Mouse (Mus musculus) heart, postnatal 36 days (tissue): ENCODE data around the gene Cfap61. TPM values are rescaled to one million over a fixed set of nuclear protein-coding genes. Genes with fewer than 3 reads are reported as not detected.
"Not testable (repeated sequence)": the region's sequence is repeated elsewhere in the genome, so short reads cannot be mapped to it uniquely, and the experiment has no call there.

Source experiments
- DNase-seq, 2 experiments: peaks; one replicate each; pipeline ENCODE4 v3.0.0; 2021 to 2022
- intact Hi-C: fragments of 180-260 bp; cut with DNase I; formaldehyde crosslinking; loops from one replicate; pipeline ENCODE4 v1.15.1; 2025
- total RNA-seq, 2 experiments: library from RNA; stranded (reverse); gene quantifications; 2 replicates each; pipeline ENCODE4 v1.2.3; 2021

Cfap61 gene
- 1 to 10 TPM; 1.1 to 2.7 TPM for total RNA-seq

DNA sequence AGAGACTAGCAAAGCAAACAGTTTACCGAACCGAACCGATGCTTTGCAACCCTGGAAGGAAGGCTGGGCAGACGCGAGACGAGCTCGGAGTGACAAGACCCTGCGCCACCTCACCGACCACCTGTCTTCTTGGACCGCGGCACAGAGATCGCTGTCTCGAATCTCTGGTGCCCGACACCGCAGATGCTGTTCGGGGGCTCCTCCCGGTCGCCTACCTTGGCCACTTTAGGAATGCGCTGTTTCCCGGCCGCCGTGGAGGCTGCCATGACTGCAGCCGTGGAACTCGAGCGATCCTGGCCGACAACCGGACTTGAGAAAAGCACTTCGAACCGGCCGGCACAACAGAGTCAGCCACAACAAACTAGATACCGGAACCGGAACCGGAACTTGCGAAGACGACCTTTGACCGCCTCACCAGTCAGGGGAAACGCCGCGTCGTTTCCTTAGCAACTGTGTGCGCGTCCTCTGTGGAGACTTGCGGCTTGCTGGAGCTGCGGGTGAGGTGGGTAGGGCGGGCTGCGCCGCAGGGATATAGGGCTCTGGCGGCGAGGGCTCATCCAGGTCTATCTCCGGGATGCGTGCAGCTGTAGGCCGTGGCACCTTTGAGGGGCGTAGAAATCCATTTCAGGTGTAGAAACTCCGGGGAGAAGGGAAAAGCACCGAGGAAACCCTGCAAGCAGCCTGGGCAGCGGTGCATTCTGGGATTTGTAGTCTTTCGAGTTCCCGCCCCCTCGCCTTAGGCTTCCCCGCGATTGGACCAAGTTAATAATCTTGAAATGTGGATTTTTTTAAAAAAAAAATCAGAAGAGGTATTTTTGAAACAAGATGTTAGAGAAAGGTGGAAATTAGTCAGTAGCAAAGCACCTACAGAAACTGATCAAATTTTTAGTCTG is at the start of gene Cfap61, which contains the start of gene Crnkl1:
TSS of gene Cfap61 (plus strand) at position 446 of the 893 bp plus-strand sequence.
TSS of gene Crnkl1 (minus strand) at position 676 of the 893 bp plus-strand sequence.
- intact Hi-C loops = loop anchor here (10.0 kb wide), 1 partner anchor 580 kb away; the partner anchor contains the start of gene Ralgapa2
- DNase-seq = peak; percentile 93 to 95

DNA sequence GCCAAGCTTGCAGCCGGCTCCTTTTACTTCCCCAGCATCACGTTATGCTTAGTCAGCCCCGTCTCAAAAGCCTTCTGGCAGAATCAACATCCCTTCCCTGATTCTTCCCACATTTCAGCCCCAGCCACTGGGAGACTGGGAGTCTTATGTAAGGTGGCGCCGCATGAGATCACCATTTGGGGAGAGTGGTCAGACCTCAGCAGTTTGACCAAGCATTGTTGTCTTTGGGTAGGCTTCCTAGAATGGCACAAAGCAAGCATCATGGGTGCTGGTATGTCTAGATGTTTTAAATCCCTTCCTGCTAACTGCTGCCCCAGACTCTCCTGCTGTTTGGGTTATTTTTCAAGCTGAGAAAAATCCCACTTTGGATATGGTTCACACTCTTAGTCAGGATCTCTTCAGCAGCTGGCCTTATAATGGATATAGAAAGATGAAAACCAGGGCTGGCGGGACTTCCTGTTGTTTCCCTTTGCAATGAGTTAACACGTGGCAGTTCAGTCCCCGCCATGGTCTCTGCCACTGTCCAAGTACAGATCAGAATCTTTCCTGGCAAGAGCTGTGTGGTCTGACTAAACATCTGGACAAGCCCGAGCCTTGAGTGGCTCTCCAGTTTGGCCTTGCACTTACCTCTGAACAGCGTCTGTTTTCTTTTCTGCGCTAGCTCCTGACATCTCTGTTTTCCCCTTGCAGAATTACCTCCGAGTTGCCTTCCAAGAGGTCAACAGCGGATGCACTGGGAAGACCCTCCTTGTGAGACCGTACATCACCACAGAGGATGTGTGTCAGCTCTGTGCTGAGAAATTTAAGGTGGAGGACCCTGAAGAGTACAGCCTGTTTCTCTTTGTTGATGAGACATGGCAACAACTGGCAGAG is 49.4 kb upstream of the Cfap61 start:
- peak; percentile 55 to 64 for DNase-seq
- intact Hi-C loops = loop anchor here (5.0 kb wide), 1 partner anchor 33 kb away; no protein-coding TSS in a partner anchor

DNA sequence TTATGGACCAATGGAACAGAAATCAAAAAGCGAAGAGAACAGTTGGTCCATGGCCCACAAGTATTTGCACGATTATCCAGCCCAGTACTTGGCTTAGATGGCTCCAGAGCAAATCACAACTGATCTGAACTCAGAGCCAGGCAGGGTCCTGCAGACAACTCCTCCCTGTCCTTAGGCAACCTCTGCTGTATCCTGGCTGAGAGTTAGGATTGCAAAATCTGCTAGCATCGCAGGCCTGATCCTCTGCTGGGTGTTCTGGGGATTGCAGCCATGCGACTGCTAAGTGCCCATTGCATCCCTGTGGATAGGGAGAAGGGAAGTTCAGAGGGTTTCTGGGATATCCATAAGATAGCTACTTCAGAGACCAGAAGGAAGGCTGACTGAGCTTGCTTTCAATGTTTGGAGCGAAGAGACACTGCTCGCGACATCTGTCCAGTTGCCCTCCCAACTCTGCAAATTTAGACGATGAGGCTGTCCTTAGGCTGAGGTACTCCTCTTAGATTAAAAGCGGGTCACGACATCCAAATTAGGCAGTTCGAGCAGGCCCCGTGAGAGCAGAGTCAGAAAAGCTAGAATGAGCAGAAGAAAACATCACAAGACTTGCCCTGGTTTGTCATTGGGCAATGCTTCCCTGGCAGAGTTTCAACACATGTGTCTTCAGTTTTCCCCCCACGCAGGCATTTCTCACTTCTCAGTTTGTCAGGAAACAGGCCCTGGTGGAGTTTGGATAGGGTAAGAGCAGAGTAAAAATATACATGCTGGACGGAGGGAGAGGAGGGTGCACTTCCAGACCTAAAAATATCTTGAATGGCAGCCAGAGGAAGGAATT is 46.4 kb upstream of the Cfap61 start:
- intact Hi-C loops = loop anchor here (2.0 to 5.0 kb wide), 2 partner anchors 15 to 36 kb away; partner anchors contain the start of gene Naa20
- peak; percentile 67 to 77 for DNase-seq

DNA sequence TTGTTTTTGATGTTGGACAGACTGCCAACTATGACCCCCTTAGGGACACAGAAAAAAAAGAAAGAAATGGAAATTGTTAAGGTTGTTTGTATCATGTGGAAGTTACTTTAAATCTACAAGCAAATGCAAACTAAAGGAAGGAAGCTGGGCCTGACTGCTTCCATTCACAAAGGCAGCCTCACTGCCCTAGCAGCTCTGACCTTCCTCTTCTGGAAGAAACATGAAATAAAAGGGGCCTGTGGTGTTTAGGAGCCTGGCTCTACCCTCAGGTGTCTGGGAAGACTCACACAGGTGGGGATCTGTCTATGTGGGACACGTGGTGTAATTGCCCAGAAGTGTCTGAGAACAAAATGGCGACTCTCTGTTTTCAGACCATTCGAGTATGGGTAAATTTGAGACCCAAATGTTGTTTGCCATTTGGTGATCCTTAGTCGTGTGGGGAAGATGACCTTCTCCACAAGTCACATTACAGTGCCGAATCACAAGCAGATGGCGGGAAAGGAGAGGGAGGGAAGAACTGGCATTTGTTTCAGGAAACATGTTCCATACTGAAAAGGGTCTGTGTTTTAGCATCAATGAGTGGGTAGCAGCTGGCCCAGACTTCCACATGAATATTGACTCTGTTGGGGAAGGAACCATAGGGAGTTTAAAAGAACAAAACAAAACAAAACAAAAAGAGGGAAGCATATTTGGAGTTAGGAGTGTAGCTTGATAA is 45.7 kb upstream of the Cfap61 start:
- peak; percentile 27 to 44 for DNase-seq
- intact Hi-C loops = loop anchor here (2.0 to 5.0 kb wide), 2 partner anchors 14 to 37 kb away; partner anchors contain the start of gene Naa20

DNA sequence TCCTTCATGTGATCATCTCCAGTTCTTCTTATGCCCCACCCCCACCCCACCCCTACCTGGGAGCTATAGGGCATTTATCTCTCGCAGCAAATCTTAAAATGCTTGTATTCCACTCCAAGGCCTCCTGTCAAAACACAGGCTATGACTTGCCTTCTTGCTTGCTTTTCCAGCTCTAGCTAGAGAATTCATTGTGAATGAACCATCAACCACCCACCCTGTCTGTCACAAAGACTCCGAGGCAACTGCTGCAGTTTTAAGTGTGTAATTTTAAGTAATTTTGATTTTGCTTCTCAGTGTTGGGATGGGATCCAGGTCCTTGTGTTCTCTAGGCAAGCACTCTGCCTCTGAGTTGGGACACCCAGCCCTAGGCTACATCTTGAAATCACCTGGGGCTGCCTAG is 44.0 kb upstream of the Cfap61 start:
- intact Hi-C loops = no loop called here
- DNase-seq = no peak

DNA sequence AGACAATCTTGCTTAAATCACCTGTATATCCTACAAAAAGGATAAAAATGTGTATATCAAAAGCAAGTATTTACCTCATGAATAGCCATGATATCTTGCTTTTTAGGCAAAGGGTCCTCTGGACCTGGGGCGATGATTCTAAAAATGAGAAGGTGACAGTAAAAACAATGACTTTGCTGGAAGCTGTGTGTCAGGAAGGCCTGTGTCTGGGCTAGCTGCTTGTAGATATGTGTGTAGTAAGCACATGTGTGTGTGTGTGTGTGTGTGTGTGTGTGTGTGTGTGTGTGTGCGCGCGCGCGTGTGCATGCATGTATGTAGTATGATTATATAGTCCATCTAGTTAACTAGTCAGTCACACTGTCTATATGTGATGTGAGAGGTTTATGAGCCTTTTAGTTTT is 40.8 kb upstream of the Cfap61 start:
- no peak for DNase-seq
- intact Hi-C loops = no loop called here

DNA sequence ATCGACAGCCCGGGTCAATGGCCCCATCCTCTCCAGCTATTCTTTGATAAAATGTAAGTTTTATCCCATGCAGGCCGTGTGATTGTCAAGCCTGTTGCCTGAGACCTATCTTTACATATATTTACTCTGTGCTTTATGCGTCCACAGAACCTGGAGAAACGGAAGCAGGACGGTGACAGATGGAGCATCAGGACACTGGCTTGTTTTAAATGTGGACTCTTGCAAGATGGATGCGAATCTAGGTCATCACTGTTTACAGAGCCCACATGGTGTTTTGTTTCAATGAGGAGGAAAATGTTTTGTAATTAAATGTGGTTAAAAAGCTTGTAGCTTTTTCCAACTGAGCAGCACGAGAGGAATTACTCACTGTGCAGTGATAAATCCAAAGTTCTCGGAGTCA is 36.5 kb upstream of the Cfap61 start:
- DNase-seq = no peak
- intact Hi-C loops = no loop called here

DNA sequence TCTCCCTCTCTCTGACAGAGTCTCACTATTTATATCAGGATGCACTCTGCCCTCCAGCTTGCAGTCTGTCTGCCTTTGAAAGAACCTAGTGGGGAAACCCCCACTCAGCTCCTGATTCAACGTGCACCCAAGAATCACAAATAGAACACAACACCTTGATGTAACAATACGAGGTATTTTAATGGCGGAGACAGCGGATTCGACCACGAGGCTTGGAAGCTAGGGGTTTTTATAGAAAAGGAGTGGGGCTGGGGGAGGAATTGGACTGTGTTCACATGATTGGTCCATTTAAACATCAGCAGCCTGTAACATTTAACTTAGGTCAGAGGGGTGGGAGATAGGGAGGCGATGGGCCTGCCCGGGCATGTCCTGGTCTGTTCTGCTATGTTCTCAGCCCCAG is 34.3 kb upstream of the Cfap61 start:
- intact Hi-C loops = loop anchor here (5.0 kb wide), 1 partner anchor 203 kb away; no protein-coding TSS in a partner anchor
- not testable (repeated sequence) for DNase-seq

DNA sequence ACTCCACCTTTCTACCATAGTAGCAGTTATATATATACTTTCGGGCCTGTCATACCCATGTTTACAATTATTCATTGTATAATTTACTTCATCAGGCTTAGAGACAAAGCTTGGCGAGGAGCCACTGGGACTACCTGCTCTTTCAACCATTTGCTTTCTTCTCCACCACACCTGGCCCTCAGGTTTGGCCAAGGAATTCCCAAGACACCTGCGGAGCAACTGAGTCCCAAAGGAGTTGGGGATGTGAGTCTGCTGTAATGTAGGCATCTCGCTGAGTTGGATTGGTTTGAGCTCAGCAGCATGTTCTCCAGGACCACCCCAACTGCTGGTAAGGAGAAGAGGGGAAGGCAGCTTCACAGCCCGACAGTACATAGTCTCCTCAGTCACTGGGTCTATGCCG is 32.7 kb upstream of the Cfap61 start, which contains the start of gene Naa20:
TSS of gene Naa20 (plus strand) at position 239 of the 400 bp plus-strand sequence.
- intact Hi-C loops = loop anchor here (2.0 to 5.0 kb wide), 3 partner anchors 13 to 205 kb away; no protein-coding TSS in a partner anchor
- DNase-seq = no peak

DNA sequence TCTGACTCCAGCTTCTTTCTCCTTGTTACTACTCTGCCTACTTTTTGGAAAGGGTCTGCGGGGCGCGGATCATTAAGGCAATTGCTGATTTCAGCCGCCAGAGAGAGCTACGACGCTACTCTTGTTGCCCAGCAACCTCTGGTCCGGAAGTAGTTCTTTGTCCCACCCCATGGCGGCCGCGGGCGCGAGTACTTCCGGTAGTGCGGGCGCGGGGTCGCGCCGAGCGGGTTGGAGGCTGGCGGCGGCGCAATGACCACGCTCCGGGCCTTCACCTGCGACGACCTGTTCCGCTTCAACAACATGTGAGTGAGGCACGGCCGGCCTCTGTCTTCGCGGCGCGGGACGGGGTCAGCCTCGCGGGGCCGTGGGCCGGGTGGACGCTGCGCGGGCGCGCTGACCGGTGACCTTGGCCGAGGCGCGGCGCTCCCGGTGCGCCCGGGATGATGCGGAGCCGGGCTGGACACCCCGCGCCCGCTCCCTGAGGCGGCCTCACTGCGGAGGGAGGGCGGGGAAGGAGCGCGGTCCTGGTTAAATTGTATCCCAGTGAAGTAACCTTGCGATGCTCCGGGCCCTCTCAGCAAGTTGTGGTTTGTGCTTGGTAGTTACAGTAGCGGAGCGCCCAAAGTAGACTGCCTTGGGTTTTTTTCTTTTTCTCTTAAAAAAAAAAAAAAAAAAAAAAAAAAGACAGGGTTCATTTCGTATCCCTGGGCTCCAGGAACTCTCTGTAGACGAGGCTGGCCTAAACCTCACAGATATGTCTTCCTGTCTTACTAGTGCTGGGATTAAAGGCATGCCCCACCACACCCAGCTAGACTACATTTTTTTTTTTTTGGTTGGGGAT is 31.3 kb upstream of the Cfap61 start:
- peak; percentile 88 to 91 for DNase-seq
- intact Hi-C loops = loop anchor here (2.0 to 5.0 kb wide), 3 partner anchors 14 to 206 kb away; no protein-coding TSS in a partner anchor

DNA sequence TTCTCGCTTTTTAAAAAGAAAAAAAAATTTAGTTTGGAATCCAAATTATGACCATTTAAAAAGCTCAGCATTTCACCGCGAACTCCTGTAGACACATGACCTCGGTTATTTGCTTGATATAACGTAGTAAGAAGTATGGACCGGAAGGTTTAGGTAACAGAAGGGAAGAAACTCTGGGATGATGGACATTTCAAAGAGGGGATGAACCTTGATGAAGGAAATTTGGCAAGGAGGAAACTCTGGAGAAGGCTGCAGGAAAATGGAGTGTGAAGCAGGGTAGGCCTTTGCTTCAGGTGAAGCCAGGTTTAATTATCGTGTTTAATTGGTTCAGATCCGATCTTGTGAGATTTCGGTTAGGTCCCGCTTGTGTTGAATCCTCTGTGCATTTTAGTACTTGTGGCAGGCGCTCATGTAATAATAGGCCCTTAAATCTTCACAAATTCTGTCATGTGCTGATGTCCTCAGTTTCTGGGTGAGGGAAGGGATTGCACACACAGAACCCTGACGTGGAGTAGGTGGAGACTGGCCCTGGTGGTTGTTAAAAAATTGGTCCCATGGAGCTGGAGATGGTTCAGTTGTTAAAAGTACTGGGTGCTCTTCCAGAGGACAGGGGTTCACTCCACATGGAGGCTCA is 30.5 kb upstream of the Cfap61 start:
- DNase-seq = no peak
- intact Hi-C loops = loop anchor here (2.0 to 5.0 kb wide), 4 partner anchors 15 to 207 kb away; no protein-coding TSS in a partner anchor

DNA sequence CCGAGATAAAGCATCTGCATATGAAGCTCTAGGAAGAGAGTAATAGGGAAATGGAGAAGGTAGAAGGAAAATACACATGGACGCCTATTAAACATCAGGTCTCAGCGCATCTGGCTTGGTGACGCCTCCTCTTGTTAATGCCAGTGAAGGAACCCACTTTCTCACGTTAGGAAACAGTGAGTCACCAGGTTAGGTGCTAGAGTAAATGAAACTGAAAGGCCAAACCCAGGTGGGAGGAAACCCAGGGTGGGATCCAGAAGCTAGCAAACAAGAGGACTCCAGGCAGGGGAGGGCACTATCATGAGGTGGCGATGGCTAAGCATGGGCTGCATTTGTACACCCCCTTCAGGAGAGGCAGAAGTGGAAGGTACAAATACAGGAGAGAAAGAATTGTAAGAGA is 29.4 kb upstream of the Cfap61 start:
- no peak for DNase-seq
- intact Hi-C loops = loop anchor here (2.0 kb wide), 1 partner anchor 26 kb away; no protein-coding TSS in a partner anchor

DNA sequence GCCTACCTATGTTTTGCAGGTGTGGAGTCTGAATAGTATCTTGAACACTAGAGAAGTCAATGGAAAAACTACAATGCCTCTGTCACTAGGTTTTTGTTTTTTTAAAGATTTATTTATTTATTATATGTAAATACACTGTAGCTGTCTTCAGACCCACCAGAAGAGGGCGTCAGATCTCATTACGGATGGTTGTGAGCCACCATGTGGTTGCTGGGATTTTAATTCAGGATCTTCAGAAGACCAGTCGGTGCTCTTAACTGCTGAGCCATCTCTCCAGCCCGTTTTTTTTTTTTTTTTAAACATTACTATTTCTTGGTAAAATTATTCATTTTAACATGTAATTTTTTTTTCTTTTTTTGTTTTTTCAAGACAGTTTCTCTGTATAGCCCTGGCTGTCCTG is 28.7 kb upstream of the Cfap61 start:
- intact Hi-C loops = loop anchor here (2.0 kb wide), 1 partner anchor 25 kb away; no protein-coding TSS in a partner anchor
- not testable (repeated sequence) for DNase-seq

DNA sequence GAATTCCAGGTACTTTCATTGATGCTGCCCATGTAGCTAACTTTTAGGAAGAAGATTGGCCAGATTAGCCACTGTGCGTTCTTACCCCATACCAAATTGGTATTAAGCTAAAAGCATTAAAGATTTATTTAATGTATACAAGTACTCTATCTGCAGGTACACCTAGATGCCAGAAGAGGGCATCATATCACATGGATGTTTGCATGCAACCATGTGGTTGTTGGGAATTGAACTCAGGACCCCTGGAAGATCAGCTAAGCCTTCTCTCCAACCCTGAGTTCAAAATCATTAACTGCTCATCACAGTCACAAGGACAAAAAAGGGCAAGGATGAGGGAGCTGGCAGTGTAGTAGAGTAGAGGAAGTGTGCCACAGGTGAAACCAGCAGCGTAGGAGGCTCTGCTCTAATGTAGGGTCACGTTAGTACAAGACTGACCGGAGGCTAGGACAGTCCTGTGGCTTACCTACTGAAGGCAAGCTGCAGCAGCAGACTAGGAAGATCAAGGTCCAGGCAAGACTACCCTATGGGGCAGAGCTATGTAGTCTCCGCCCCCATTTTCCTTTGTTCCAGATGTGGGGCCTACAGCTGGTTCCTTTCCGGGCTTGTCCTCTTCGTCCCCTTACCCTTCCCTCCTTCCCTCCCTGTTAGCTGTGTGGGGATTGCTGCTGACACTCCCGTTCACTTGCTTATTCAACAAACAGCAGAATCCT is 13.5 kb upstream of the Cfap61 start:
- DNase-seq = no peak
- intact Hi-C loops = no loop called here

DNA sequence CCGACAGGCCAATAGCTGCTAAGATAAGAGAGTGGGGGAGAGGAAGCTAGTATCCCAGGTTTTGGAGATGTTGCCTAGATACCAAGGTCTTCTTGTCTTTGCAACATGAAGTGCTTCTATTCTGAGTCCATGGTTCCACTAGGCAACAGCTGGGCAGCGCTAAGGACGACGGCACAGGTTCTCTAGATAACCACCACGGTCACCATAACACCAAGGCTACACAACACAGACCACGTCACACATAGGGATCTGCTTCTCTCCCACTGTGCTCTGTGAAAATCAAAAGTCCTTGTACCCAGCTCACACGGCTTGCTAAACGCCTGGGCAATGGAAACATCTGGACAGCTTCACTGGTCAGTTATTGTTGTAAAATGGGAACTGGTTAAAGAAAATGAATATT is 2.4 kb downstream of the Cfap61 start:
- intact Hi-C loops = loop anchor here (10.0 kb wide), 1 partner anchor 578 kb away; the partner anchor contains the start of gene Ralgapa2
- DNase-seq = peak; percentile 13 to 26

DNA sequence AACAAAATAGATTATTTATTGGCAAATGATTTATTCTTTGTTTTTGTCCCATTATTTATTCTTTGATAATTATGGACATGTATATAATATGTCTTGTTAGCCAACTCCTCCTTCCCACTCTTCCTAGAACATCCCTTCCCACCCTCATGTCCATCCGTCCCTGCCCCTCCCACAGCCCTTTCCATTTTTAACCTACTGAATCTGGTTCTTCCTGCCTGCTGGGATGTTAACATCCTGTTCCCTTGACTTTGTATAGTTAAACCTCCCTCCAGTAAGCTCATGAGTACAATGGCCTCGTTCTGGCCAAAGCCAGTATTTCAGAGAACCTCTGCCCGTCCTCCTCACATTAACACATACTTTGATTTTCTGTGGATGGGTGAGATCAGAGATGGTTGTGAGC is 6.8 kb downstream of the Cfap61 start:
- intact Hi-C loops = no loop called here
- DNase-seq = no peak

DNA sequence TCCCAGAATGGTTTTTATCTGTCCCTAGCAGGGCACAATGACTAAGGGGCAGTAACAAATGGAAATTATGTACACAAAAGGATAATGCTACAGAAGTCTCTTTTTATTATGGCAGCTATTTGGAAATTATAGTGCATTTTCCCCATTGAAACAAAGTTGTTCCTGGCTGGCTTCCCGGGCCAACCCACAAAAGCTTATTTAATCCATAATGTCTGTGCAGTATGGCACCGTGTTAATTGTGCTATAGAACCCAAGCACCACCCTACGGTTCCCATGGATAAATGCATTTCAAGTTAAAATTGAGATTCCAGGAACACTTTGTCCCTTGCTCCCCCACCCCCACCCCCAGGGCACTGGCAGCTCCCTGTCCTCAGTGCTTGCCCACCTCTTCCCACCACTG is 9.7 kb downstream of the Cfap61 start:
- intact Hi-C loops = no loop called here
- DNase-seq = no peak
